Mouse (Mus musculus): ENCODE data around the gene Lancl1. TPM values are rescaled to one million over a fixed set of nuclear protein-coding genes. Genes with fewer than 3 reads are reported as not detected.

The Lancl1 gene
- 10 to 100 TPM; 32.6 to 34.3 TPM for total RNA-seq (2021)

- intact Hi-C loops (cut with DNase I), result no loop called here
- DNase-seq (ENCODE audit: low spot score), result peak; percentile 79
Measured at GRCm38 (mm10) chr1:67038246-67038987, at the start of gene Lancl1. TSS of gene Lancl1 (minus strand) at chr1:67038872.

GRCm38 (mm10) chr1:67079146-67079545, 40.5 kb upstream of the Lancl1 start:
- DNase-seq (ENCODE audit: low spot score), result no peak
- intact Hi-C loops (cut with DNase I), result no loop called here

GRCm38 (mm10) chr1:67078666-67079065, 40.0 kb upstream of the Lancl1 start:
- intact Hi-C loops (cut with DNase I), result no loop called here

GRCm38 (mm10) chr1:67077739-67078138, 39.1 kb upstream of the Lancl1 start:
- intact Hi-C loops (cut with DNase I), result no loop called here
- DNase-seq (ENCODE audit: low spot score), result no peak

More at GRCm38 (mm10) chr1:67078666-67079065, 40.0 kb upstream of the Lancl1 start:
- DNase-seq (ENCODE audit: low spot score), result no peak

GRCm38 (mm10) chr1:67067561-67067960, 28.9 kb upstream of the Lancl1 start:
- intact Hi-C loops (cut with DNase I), result no loop called here
- DNase-seq (ENCODE audit: low spot score), result no peak

GRCm38 (mm10) chr1:67065347-67066270, 26.9 kb upstream of the Lancl1 start:
- DNase-seq (ENCODE audit: low spot score), result no peak
- intact Hi-C loops (cut with DNase I), result no loop called here

GRCm38 (mm10) chr1:67061456-67062085, 22.9 kb upstream of the Lancl1 start:
- DNase-seq (ENCODE audit: low spot score), result no peak
- intact Hi-C loops (cut with DNase I), result loop anchor here (5.0 kb wide), 1 partner anchor 86 kb away; no protein-coding TSS in a partner anchor

- intact Hi-C loops (cut with DNase I), result no loop called here
- DNase-seq (ENCODE audit: low spot score), result no peak
Measured at GRCm38 (mm10) chr1:67055816-67056215, 17.1 kb upstream of the Lancl1 start.

- no peak for DNase-seq (ENCODE audit: low spot score)
- intact Hi-C loops (cut with DNase I), result no loop called here
Measured at GRCm38 (mm10) chr1:67052721-67053120, 14.0 kb upstream of the Lancl1 start.

GRCm38 (mm10) chr1:67049600-67049999, 10.9 kb upstream of the Lancl1 start:
- DNase-seq (ENCODE audit: low spot score), result no peak
- intact Hi-C loops (cut with DNase I), result no loop called here

GRCm38 (mm10) chr1:67048696-67049095, 10.0 kb upstream of the Lancl1 start:
- DNase-seq (ENCODE audit: low spot score), result no peak
- intact Hi-C loops (cut with DNase I), result no loop called here

- intact Hi-C loops (cut with DNase I), result no loop called here
- DNase-seq (ENCODE audit: low spot score), result no peak
Measured at GRCm38 (mm10) chr1:67045100-67045499, 6.4 kb upstream of the Lancl1 start.

- intact Hi-C loops (cut with DNase I), result no loop called here
- DNase-seq (ENCODE audit: low spot score), result no peak
Measured at GRCm38 (mm10) chr1:67042583-67042982, 3.9 kb upstream of the Lancl1 start.

GRCm38 (mm10) chr1:67039083-67039482, 411 bp upstream of the Lancl1 start:
- intact Hi-C loops (cut with DNase I), result no loop called here
- no peak for DNase-seq (ENCODE audit: low spot score)

GRCm38 (mm10) chr1:67037198-67037597, 1.5 kb downstream of the Lancl1 start:
- DNase-seq (ENCODE audit: low spot score), result no peak
- intact Hi-C loops (cut with DNase I), result no loop called here

- intact Hi-C loops (cut with DNase I), result no loop called here
- no peak for DNase-seq (ENCODE audit: low spot score)
Measured at GRCm38 (mm10) chr1:67033278-67033677, 5.4 kb downstream of the Lancl1 start.

GRCm38 (mm10) chr1:67026927-67027511, 11.7 kb downstream of the Lancl1 start:
- intact Hi-C loops (cut with DNase I), result no loop called here
- no peak for DNase-seq (ENCODE audit: low spot score)

- intact Hi-C loops (cut with DNase I), result no loop called here
- no peak for DNase-seq (ENCODE audit: low spot score)
Measured at GRCm38 (mm10) chr1:67026142-67026541, 12.5 kb downstream of the Lancl1 start.

GRCm38 (mm10) chr1:67022767-67023166, 15.9 kb downstream of the Lancl1 start:
- DNase-seq (ENCODE audit: low spot score), result no peak
- intact Hi-C loops (cut with DNase I), result no loop called here

- no peak for DNase-seq (ENCODE audit: low spot score)
- intact Hi-C loops (cut with DNase I), result no loop called here
Measured at GRCm38 (mm10) chr1:67022051-67022450, 16.6 kb downstream of the Lancl1 start.

Measured in heart, postnatal 25 days (tissue).